8 mouse cellular contexts compared by ENCODE assay signal in genomic region chr17:28226014-28226413, GRCm38 (mm10). TPM values are rescaled to one million over a fixed set of nuclear protein-coding genes. Genes with fewer than 3 reads are reported as not detected.
DNase-seq lines count a peak whose midpoint lies in the region; ATAC-seq and TF ChIP-seq lines count a peak whose summit lies in the region.

No protein-coding gene starts in this region.

- peak; percentile 88 for DNase-seq in T-cell, adult 2 months (ENCODE audit: low spot score)
- DNase-seq in gastrocnemius, adult 8-10 months (ENCODE audit: low spot score in 2 of 2), result peak; percentile 81 to 89
- peak; percentile 66 for DNase-seq in hindlimb bud, embryonic 11.5 days (ENCODE audit: extremely low spot score, low read depth, low spot score)
- peak; percentile 93 for DNase-seq in left cerebral cortex, adult 2 months (ENCODE audit: extremely low spot score in 1 of 2, low spot score in 2 of 2)
- peak; percentile 94 for DNase-seq in right cerebral cortex, adult 2 months (ENCODE audit: low spot score in 2 of 2)
- DNase-seq in urinary bladder, postnatal 10 days (ENCODE audit: low spot score), result peak; percentile 63

- intact Hi-C loops in left cerebral cortex, adult 2 months (cut with DNase I), result loop anchor here (1.0 kb wide), 1 partner anchor 82 kb away; no protein-coding TSS in a partner anchor

- peak overlapping the region; percentile 89 for H3K27ac ChIP-seq in left cerebral cortex, adult 2 months

- no peak; the same call in none of the 2 replicates for TF ChIP-seq CTCF in left cerebral cortex, adult 2 months (IDR thresholded peaks at IDR 0.05)

- H3K4me3 ChIP-seq in left cerebral cortex, adult 2 months, result peak overlapping the region; percentile 48

- ATAC-seq in common myeloid progenitor, adult 5-6 weeks (replicated peaks; ENCODE audit: low read depth, poor library complexity, severe bottlenecking), result peak; percentile 77
- ATAC-seq in megakaryocyte, adult 5-6 weeks (ENCODE audit: poor library complexity, severe bottlenecking), result peak; percentile 78

RNA-seq across cellular contexts. Expression of gene Ppard, which starts 6.5 kb away (rescaled TPM):
- 2.1 and 3.1 TPM in 2 replicates for total RNA-seq in common myeloid progenitor, adult 5-6 weeks (2017)
- total RNA-seq in gastrocnemius, adult 8-10 months (2022), result 10 to 100 TPM; 24.7 to 28.3 (median 26.1) TPM
- total RNA-seq in left cerebral cortex, adult 2 months (2021), result 10 to 100 TPM; 28.8 to 29.2 TPM
- total RNA-seq in megakaryocyte, adult 5-6 weeks (2015), result 19.5 and 19.6 TPM in 2 replicates
- total RNA-seq in megakaryocyte, adult 5-6 weeks (2017), result 4.4 and 8.2 TPM in 2 replicates

RNA-seq across cellular contexts. Expression of gene Def6, which starts 18.4 kb away (rescaled TPM):
- 103 and 128 TPM in 2 replicates for total RNA-seq in common myeloid progenitor, adult 5-6 weeks (2017)
- 1 to 10 TPM in 3 of 4 experiments, under 1 TPM in 1; 0.90 to 2.1 (median 1.2) TPM for total RNA-seq in gastrocnemius, adult 8-10 months (2022)
- total RNA-seq in left cerebral cortex, adult 2 months (2021), result 1 to 10 TPM; 2.1 to 3.1 TPM
- total RNA-seq in megakaryocyte, adult 5-6 weeks (2015), result 35.4 and 40.7 TPM in 2 replicates
- total RNA-seq in megakaryocyte, adult 5-6 weeks (2017), result 91.5 and 92.6 TPM in 2 replicates

RNA-seq across cellular contexts. Expression of gene Zfp523, which starts 49.1 kb away (rescaled TPM):
- 19.2 and 27.5 TPM in 2 replicates for total RNA-seq in common myeloid progenitor, adult 5-6 weeks (2017)
- 10 to 100 TPM; 13.0 to 19.2 (median 16.7) TPM for total RNA-seq in gastrocnemius, adult 8-10 months (2022)
- total RNA-seq in left cerebral cortex, adult 2 months (2021), result 100 to 1,000 TPM; 107 to 130 TPM
- 4.2 and 6.4 TPM in 2 replicates for total RNA-seq in megakaryocyte, adult 5-6 weeks (2015)
- total RNA-seq in megakaryocyte, adult 5-6 weeks (2017), result 7.1 and 8.1 TPM in 2 replicates

Comparison
In these comparisons a context has a peak if more than half of its experiments do, and no peak if none do; other contexts are left out.
1. Peak in every context shown above with its lines: DNase-seq, ATAC-seq, H3K4me3 ChIP-seq and H3K27ac ChIP-seq.
2. RNA of gene Def6, which starts 18.4 kb away (total RNA-seq): 103 to 128 TPM in common myeloid progenitor, adult 5-6 weeks and 35.4 to 92.6 TPM in megakaryocyte, adult 5-6 weeks; 2.1 to 3.1 TPM in left cerebral cortex, adult 2 months and 0.90 to 2.1 TPM in gastrocnemius, adult 8-10 months; every median in the first group is over 4 times any median in the second.